Mouse (Mus musculus): ENCODE data around the gene Mkrn1.

DNA sequence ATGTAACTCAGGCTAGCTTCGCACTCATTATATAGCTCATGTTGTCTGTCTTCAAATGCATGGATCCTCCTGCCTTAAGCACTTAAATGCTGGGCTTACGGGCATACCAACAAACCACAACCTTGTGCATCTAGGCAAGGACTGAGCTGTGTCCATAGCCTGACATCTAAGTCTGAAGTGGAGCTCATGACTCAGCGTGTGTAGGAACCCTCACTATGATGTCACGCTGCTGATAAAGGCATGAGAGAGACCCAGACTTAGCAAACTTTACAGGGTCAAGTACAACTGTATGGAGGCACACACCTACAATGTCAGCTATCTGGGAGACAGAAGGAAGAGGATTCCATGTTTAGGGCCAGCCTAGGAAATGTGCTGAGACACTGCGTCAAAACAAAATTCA is 13.8 kb downstream of the Mkrn1 start:
- no peak for TF ChIP-seq CTCF (IDR thresholded peaks at IDR 0.05; ENCODE audit: low read depth, low read length)
- no peak for TF ChIP-seq POLR2A (IDR thresholded peaks at IDR 0.05; ENCODE audit: borderline replicate concordance, low read depth, low read length)

Measured in bone marrow macrophage, adult 2 months (primary cell).